Mouse (Mus musculus) heart, postnatal 0 days (tissue): ENCODE data around the gene Gmfg.

ENCODE experiments used
- CTCF ChIP-seq: IDR thresholded peaks from 2 replicates; pipeline ENCODE4 v1.5.1; 2016; ENCODE audit warnings: antibody characterized with exemption, control low read depth, low read depth
- EP300 ChIP-seq: IDR thresholded peaks from 2 replicates; pipeline ENCODE4 v1.6.1; 2016; ENCODE audit warnings: antibody characterized with exemption, low read depth

GRCm38 (mm10) chr7:28462769-28463168 is 25.5 kb downstream of the Gmfg start:
- no peak for TF ChIP-seq CTCF
- no peak for TF ChIP-seq EP300
